Mouse (Mus musculus) liver, embryonic 13.5 days (tissue): Measurements from ENCODE around the gene Ift20. TPM values are rescaled to one million over a fixed set of nuclear protein-coding genes. Genes with fewer than 3 reads are reported as not detected.

Experiments
- ATAC-seq: fragments of 200-750 bp; cut with Nextera tagmentation; 2 replicates; pipeline ENCODE4 v1.8.0; 2017; ENCODE audit warnings: low read depth, mild to moderate bottlenecking, moderate number of reproducible peaks, moderate library complexity
- DNase-seq: peaks from one replicate; pipeline ENCODE4 v3.0.0; 2022
- H3K27ac ChIP-seq: fragments of 300-500 bp; sonication (generic); 2 replicates; pipeline ENCODE4 v1.5.1; 2015; ENCODE audit warnings: moderate library complexity, mild to moderate bottlenecking, inconsistent platforms
- H3K27me3 ChIP-seq: fragments of 300-500 bp; sonication (generic); 2 replicates; pipeline ENCODE4 v1.6.1; 2015; ENCODE audit warnings: mild to moderate bottlenecking, inconsistent platforms
- H3K36me3 ChIP-seq: fragments of 300-500 bp; sonication (generic); 2 replicates; pipeline ENCODE4 v1.6.1; 2015; ENCODE audit warnings: mild to moderate bottlenecking, inconsistent platforms
- H3K4me1 ChIP-seq: fragments of 300-500 bp; sonication (generic); replicated peaks from 2 replicates; pipeline ENCODE4 v1.6.1; 2015; ENCODE audit warnings: inconsistent platforms
- H3K4me2 ChIP-seq: fragments of 300-500 bp; sonication (generic); 2 replicates; pipeline ENCODE4 v1.6.1; 2015; ENCODE audit warnings: inconsistent platforms, mild to moderate bottlenecking, moderate library complexity
- H3K4me3 ChIP-seq: fragments of 300-500 bp; sonication (generic); replicated peaks from 2 replicates; pipeline ENCODE4 v1.5.1; 2015; ENCODE audit warnings: mild to moderate bottlenecking, inconsistent platforms
- H3K9ac ChIP-seq: fragments of 300-500 bp; sonication (generic); 2 replicates; pipeline ENCODE4 v1.6.1; 2015; ENCODE audit warnings: mild to moderate bottlenecking, inconsistent platforms
- H3K9me3 ChIP-seq: fragments of 300-500 bp; sonication (generic); replicated peaks from 2 replicates; pipeline ENCODE4 v1.6.1; 2016; ENCODE audit warnings: inconsistent platforms
- WGBS: fragments of 180-500 bp; shearing (Covaris S2); methylation state at CpG from one replicate; pipeline ENCODE4 v1.1.7; 2015; ENCODE audit not compliant: insufficient replicate concordance; 5-methylcytosine and 5-hydroxymethylcytosine counted together
- polyA plus RNA-seq: library from polyadenylated mRNA; unstranded; fragments of >200 nt; fragmentation: Nextera tagmentation; extraction: Ambion mirVana; gene quantifications from 2 replicates; pipeline ENCODE4 v1.2.1, GENCODE M21; 2015

Gene Ift20
- polyA plus RNA-seq, 1 experiment from 2014 or later: 83.1 TPM

DNA sequence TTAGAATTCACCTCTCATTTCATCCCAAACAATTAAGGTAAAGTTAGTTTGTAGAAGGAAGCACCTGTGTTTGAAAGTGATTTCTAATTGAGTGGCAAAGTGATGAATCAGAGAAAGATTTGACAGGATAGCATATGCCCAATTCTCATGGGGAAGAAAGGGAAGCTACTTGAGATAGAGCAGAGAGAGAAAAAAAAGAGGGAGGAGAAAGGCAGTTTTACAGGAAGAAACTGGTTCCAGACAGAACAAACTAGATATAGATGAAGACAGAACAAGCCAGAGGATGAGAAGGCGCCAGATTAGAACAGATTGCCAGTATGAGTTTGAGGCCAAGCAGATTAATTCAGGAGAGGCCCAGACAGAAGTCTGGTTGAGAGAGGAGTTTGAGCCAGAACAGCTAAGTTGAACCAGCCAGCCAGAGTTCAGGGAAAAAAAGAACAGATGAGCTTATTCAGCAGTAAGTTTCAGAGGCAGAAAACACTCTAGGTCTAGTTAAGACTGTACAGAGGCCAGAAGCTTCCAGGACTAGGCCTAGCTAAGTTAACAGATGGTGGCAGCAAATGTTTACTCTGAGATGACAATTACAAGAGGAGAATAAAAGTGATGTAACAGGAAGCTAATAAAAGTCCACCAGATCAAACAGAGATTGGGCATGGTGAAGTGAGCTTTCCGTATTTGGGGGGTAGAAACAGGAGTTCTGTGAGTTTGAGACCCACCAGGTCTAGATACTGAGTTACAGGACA is 11.7 kb downstream of the Ift20 start:
- 0 out of 2 replicates have a peak overlapping the region, but pooled peaks have one; percentile 87 for H3K9ac ChIP-seq
- H3K4me1 ChIP-seq: peaks cover 57% of the 10 kb centered on the region
- H3K27me3 ChIP-seq: no peaks in the 10 kb centered on the region
- no peak overlapping the region for H3K27ac ChIP-seq
- H3K36me3 ChIP-seq: peaks cover 22% of the 10 kb centered on the region
- DNase-seq (no peak), ATAC-seq (no peak)
- 59% methylated on average over 2 of the region's 2 CpGs for WGBS
- peak overlapping the region; percentile 91 for H3K4me2 ChIP-seq
- H3K9me3 ChIP-seq: no peaks in the 10 kb centered on the region
- no peak overlapping the region for H3K4me3 ChIP-seq

DNA sequence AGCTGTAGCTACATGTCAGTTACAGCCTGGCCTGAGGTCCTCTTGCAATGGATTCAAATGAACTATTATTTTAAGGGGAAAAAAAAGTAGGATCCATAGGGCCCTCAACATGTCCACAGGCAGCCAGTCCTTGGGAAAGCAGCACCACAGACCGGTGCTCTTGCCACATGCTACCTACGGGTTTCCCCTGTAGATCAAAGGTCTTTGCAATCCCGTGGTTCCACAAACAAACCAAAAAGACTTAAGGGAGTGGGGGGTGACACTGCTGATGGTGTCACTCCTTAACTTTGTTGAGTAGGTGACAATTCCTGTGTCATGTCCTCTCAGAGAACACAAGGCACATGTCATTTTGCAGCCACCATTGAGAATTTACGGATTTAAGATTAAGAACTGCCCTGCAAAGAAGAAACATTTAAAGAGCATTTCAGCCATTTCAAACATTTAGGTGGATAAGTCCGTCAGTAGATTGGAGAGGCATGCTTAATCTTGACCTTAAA is 13.4 kb downstream of the Ift20 start:
- Histone ChIP-seq H3K4me3 (peak overlapping the region; percentile 82), H3K36me3 (0 out of 2 replicates have a peak, but pooled peaks cover 9% of the 10 kb centered on the region), H3K9me3 (0 out of 2 replicates have a peak, but pooled peaks cover 4% of the 10 kb centered on the region), H3K27me3 (no peaks in the 10 kb centered on the region), H3K4me2 (peak overlapping the region; percentile 91), H3K27ac (peak overlapping the region; percentile 83), H3K9ac (peak overlapping the region; percentile 87), H3K4me1 (peaks cover 56% of the 10 kb centered on the region)
- DNase-seq (no peak), ATAC-seq (no peak)
- WGBS: 5% methylated on average over 5 of the region's 5 CpGs

DNA sequence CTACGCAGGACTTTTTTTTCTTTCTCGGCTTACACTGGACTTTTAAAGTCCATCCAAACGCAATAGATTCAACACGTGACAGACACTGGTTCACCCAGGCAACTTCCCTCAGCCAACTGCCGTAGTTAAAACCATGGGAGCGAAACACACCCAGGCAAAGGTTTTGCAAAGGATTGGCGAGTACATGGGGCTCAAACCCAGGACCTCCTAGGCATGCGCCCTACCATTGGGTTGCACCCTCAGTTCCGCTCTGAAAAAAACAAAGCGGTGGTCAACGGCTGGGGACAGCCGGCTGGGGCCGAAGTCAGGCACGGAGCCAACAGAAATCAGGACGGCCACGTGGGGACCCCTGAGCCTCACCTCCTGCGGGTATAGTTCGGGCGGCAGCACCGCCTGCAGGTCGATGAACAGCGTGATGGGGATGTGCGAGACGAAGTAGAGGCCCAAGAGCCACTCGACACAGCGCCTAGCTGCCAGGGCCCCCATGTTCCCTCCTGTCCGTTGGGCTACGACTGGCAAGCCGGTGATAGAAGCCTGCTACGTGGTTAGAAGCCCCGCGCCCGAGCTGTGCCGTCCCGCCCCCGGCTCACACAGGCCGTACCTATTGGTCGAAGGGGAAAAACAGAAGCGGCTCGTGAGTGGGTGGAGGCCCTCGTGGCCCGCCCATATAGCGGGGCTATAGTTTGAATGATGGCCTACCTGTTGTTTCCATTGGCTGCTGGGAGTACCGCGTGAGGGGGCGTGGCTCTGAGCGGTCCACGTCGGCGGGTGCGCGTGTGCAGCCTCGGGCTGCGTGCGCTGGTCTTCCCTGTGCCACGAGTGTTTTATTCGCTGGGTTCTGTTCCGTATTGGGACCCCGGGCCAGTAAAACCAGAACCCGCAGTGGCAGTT is 14.3 kb downstream of the Ift20 start, which contains the start of gene Tmem97:
Tmem97 (minus strand) TSS at position 610 of the 891 bp plus-strand sequence.
- DNase-seq (peak; percentile 94), ATAC-seq (peak; percentile 100)
- no peaks in the 10 kb centered on the region for H3K27me3 ChIP-seq
- peak within 1 kb of the TSS; percentile 83 for H3K27ac ChIP-seq
- H3K36me3 ChIP-seq: 0 out of 2 replicates have a peak, but pooled peaks cover 2% of the 10 kb centered on the region
- H3K4me2 ChIP-seq: peak within 1 kb of the TSS; percentile 91
- peak within 1 kb of the TSS; percentile 87 for H3K9ac ChIP-seq
- WGBS: under 1% methylated on average over 60 of the region's 60 CpGs
- H3K9me3 ChIP-seq: 0 out of 2 replicates have a peak, but pooled peaks cover 4% of the 10 kb centered on the region
- H3K4me1 ChIP-seq: peaks cover 55% of the 10 kb centered on the region
- H3K4me3 ChIP-seq: peak within 1 kb of the TSS; percentile 82

DNA sequence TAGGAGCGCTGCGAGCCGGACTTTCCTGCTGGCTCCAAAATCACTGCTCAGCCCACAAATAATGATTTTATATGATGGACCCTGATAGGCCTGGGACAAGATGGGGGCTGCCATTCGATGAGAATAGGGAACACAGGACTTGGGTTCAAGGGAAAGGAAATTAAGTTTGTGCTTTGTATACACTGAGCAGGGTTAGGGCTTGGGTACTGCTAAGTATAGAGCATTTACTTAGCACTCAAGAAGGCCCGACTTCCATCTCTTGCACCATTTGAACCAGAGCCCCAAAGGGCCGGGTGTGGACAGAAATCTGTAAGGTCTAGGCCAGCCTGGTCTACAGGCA is 14.9 kb downstream of the Ift20 start:
- 0 out of 2 replicates have a peak, but pooled peaks have one; percentile 9 for ATAC-seq
- peak overlapping the region; percentile 55 for H3K9ac ChIP-seq
- no peaks in the 10 kb centered on the region for H3K36me3 ChIP-seq
- no peak for DNase-seq
- H3K9me3 ChIP-seq: 0 out of 2 replicates have a peak, but pooled peaks cover 4% of the 10 kb centered on the region
- H3K27me3 ChIP-seq: no peaks in the 10 kb centered on the region
- peak overlapping the region; percentile 82 for H3K4me3 ChIP-seq
- H3K27ac ChIP-seq: peak overlapping the region; percentile 6; the same call in 1 of the 2 replicates
- H3K4me1 ChIP-seq: peaks cover 57% of the 10 kb centered on the region
- H3K4me2 ChIP-seq: peak overlapping the region; percentile 91
- 25% methylated on average over 6 of the region's 6 CpGs for WGBS

DNA sequence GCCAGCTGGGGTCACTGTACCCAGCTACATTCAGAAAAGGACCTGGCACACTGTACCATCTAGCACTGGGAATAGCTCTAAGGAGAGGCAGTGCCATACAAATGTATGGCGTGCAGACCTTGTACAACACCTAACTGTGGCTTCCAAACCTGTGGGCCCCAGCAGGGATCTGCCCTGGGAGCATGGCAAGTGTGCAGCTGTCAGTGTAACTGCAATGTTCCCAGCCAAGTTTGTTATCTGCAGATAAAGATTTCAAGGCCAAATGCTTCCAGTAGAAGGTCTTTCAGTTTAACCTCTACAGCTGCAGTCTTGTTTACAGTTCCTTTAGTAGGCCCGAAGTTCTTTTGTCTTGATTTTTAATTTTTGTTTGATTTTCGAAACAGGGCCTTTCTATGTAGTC is 19.5 kb downstream of the Ift20 start:
- DNase-seq (no peak), ATAC-seq (no peak)
- H3K27ac ChIP-seq: peak overlapping the region; percentile 70
- H3K4me3 ChIP-seq: no peak overlapping the region
- 42% methylated on average over 3 of the region's 3 CpGs for WGBS
- H3K9me3 ChIP-seq: 0 out of 2 replicates have a peak, but pooled peaks cover 4% of the 10 kb centered on the region
- no peaks in the 10 kb centered on the region for H3K27me3 ChIP-seq
- peak overlapping the region; percentile 36; the same call in 1 of the 2 replicates for H3K9ac ChIP-seq
- no peak overlapping the region for H3K4me2 ChIP-seq
- no peaks in the 10 kb centered on the region for H3K36me3 ChIP-seq
- H3K4me1 ChIP-seq: peaks cover 32% of the 10 kb centered on the region

DNA sequence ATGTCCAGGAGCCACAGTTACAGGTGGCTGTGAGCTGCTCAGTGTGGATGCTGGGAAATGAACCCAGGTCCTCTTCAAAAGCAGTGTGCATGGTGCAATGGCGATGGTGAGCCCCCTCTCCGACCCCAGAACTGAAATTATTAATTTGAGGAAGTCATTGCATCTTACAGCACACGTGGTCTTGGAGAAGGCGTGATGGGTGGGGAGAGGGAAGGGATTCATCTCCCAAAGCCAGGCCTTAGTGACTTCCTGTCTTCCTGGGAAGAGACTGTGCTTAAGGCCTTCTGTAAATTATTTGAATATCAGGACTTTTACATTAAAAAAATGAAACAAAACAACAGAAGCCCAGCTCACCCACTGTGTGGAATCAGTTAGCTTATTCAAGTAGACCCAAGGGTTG is 19.9 kb downstream of the Ift20 start:
- DNase-seq (no peak), ATAC-seq (no peak)
- 44% methylated on average over 4 of the region's 4 CpGs for WGBS
- Histone ChIP-seq H3K4me3 (no peak overlapping the region), H3K4me2 (no peak overlapping the region), H3K27ac (peak overlapping the region; percentile 70; the same call in 1 of the 2 replicates), H3K9ac (no peak overlapping the region), H3K27me3 (no peaks in the 10 kb centered on the region), H3K4me1 (peaks cover 29% of the 10 kb centered on the region), H3K36me3 (no peaks in the 10 kb centered on the region), H3K9me3 (0 out of 2 replicates have a peak, but pooled peaks cover 4% of the 10 kb centered on the region)

DNA sequence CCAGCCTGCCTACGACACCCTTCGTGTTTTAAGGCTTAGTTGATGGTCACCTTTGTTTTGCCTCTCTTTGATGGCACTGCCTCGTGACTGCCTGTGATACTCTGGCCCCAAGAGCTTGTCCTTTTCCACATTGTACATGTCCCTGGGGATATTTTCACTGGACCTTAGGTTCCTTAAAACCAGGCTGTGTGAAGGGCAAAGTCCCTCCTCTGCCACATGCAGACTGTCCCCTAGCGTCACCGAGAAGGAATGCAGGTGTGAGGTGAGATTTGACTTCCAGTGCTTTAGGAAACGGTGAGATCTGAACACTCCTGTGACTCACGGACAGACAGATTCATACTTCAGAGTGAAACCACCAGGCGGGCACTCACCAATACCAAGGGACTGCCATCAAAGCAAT is 21.1 kb downstream of the Ift20 start:
- WGBS: 53% methylated on average over 8 of the region's 8 CpGs

DNA sequence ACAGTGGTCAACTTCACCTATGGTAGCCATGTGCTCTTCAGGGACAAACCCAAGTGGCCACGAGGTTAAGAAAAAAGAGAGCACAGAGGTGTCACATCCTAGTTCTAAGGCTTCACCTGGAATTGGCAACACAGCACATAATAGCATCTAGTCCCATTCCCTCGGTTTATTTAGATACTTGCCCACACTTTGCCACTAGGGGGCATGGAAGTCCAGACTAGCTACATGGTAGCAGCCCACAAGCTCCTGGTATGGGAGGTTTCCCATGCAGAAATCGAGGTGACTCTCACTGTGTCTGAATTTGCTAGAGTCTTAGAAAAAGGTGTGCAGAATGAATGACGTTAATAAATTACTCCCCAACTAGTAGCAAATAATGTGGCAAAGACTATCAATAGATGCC is 24.3 kb downstream of the Ift20 start:
- H3K4me1 ChIP-seq: peaks cover 18% of the 10 kb centered on the region
- no peaks in the 10 kb centered on the region for H3K27me3 ChIP-seq
- H3K4me2 ChIP-seq: no peak overlapping the region
- no peaks in the 10 kb centered on the region for H3K36me3 ChIP-seq
- no peak overlapping the region for H3K4me3 ChIP-seq
- DNase-seq (peak; percentile 36), ATAC-seq (no peak; the same call in 1 of the 2 replicates)
- no peaks in the 10 kb centered on the region for H3K9me3 ChIP-seq
- no peak overlapping the region for H3K27ac ChIP-seq
- WGBS: 8% methylated on average over 4 of the region's 4 CpGs
- no peak overlapping the region for H3K9ac ChIP-seq

More for the DNA sequence above, 21.1 kb downstream of the Ift20 start:
- peaks cover 26% of the 10 kb centered on the region for H3K4me1 ChIP-seq
- no peak overlapping the region for H3K9ac ChIP-seq
- ATAC-seq (no peak), DNase-seq (no peak)
- 0 out of 2 replicates have a peak, but pooled peaks cover 4% of the 10 kb centered on the region for H3K9me3 ChIP-seq
- no peaks in the 10 kb centered on the region for H3K27me3 ChIP-seq
- H3K4me2 ChIP-seq: no peak overlapping the region
- no peak overlapping the region for H3K27ac ChIP-seq
- no peaks in the 10 kb centered on the region for H3K36me3 ChIP-seq
- no peak overlapping the region for H3K4me3 ChIP-seq

DNA sequence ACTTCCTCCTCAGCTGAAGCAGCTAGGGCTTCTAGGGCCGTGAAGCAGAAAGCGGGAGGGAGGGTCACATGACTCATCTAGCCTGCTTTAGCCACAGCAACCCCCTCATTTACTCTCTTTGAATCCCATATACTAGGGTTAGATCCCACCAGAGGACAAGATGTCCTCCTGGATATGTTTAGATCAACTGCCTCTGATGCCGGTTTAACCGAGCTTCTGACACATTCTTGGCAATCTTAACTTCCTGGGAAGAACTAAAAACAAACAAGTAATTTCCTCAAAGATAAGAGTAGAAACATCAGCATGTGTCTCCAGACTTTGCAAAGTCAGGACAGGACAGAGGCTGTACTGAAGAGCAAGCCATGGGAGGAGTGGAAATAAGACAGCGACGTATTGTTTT is 30.6 kb downstream of the Ift20 start:
- WGBS: 30% methylated on average over 6 of the region's 6 CpGs
- H3K9me3 ChIP-seq: no peaks in the 10 kb centered on the region
- peaks cover 2% of the 10 kb centered on the region; the same call in 1 of the 2 replicates for H3K36me3 ChIP-seq
- H3K27ac ChIP-seq: peak overlapping the region; percentile 47
- H3K4me1 ChIP-seq: 0 out of 2 replicates have a peak, but pooled peaks cover 4% of the 10 kb centered on the region
- no peaks in the 10 kb centered on the region for H3K27me3 ChIP-seq
- DNase-seq (no peak), ATAC-seq (no peak; the same call in 1 of the 2 replicates)
- no peak overlapping the region for H3K9ac ChIP-seq
- H3K4me2 ChIP-seq: no peak overlapping the region
- H3K4me3 ChIP-seq: no peak overlapping the region

DNA sequence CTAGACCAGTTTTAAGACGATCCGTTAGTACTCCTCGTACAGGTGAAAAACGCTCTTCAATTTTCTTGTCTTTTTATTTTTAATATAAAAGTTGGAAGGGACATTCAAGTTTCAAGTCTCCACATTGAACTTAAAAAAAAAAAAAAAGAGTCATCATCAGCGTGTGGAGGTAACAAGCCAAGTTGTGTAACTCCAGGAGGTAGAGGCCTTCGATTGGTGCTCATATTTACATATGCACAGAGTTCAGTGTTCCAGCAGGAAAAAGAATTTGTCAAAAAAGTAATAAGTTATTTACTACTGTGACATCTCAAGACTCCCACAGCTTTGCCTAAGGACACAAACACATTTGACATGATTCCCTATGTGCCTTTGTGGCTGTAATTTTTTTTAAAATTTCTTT is 31.5 kb downstream of the Ift20 start:
- no peak for DNase-seq
- Histone ChIP-seq H3K27me3 (no peaks in the 10 kb centered on the region), H3K4me3 (no peak overlapping the region), H3K27ac (no peak overlapping the region), H3K36me3 (peaks cover 2% of the 10 kb centered on the region; the same call in 1 of the 2 replicates), H3K4me1 (0 out of 2 replicates have a peak, but pooled peaks cover 7% of the 10 kb centered on the region), H3K9me3 (no peaks in the 10 kb centered on the region), H3K9ac (no peak overlapping the region), H3K4me2 (no peak overlapping the region)
- WGBS: 76% methylated on average over 6 of the region's 6 CpGs
- no peak for ATAC-seq

DNA sequence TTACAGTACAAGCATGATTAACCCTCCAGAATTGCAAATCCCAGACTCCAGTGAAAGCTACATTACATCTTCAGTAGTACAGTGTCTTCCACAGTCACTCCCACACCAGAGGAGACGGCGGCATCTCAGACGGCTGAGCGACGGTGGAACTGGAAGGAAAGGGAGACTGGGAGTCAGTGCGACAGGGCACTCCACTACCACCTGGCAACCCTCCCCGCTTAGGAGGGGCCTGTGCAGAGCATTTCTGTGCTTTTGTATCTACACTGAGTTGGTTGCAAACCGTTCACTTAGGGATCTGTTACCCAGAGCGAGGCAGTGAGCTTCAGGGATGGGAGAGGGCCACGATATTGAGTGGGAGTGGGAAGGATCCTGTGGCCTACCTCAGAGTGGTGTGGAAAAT is 32.7 kb downstream of the Ift20 start:
- Histone ChIP-seq H3K9ac (no peak overlapping the region), H3K36me3 (peaks cover 2% of the 10 kb centered on the region; the same call in 1 of the 2 replicates), H3K27ac (peak overlapping the region; percentile 29; the same call in 1 of the 2 replicates), H3K4me3 (no peak overlapping the region), H3K4me1 (0 out of 2 replicates have a peak, but pooled peaks cover 7% of the 10 kb centered on the region), H3K9me3 (no peaks in the 10 kb centered on the region), H3K4me2 (no peak overlapping the region), H3K27me3 (no peaks in the 10 kb centered on the region)
- WGBS: 78% methylated on average over 10 of the region's 10 CpGs
- no peak for DNase-seq
- no peak for ATAC-seq
